21 mouse cellular contexts compared by ENCODE assay signal in genomic region chr2:60710317-60710716, GRCm38 (mm10). TPM values are rescaled to one million over a fixed set of nuclear protein-coding genes. Genes with fewer than 3 reads are reported as not detected.
DNase-seq lines count a peak whose midpoint lies in the region; ATAC-seq and TF ChIP-seq lines count a peak whose summit lies in the region.
"Had no signal": no experiment of that assay in that cellular context is flagged by ENCODE, and none has a peak within 500 bp of the region (broad histone marks: within the 10 kb centered on the region; RNA-seq: fewer than 3 reads in every experiment).

No protein-coding gene starts in this region.

- no peaks in the 10 kb centered on the region for H3K79me2 ChIP-seq in C2C12 (ENCODE audit: control insufficient read depth, insufficient read depth)

- H3K4me2 ChIP-seq in limb, embryonic 13.5 days (replicated peaks): no peak overlapping the region
- H3K4me2 ChIP-seq in stomach, embryonic 15.5 days: no peak overlapping the region
- H3K4me2 ChIP-seq: forebrain, embryonic 15.5 days; heart, embryonic 13.5 days; hindbrain, embryonic 12.5 days had no signal

- no peaks in the 10 kb centered on the region for H3K27me3 ChIP-seq in C2C12 (ENCODE audit: control insufficient read depth, insufficient read depth, insufficient read length)
- no peaks in the 10 kb centered on the region for H3K27me3 ChIP-seq in embryonic facial prominence, embryonic 10.5 days (replicated peaks; ENCODE audit: low read depth, poor library complexity, severe bottlenecking)
- peaks cover 2% of the 10 kb centered on the region; the same call in 1 of the 2 replicates for H3K27me3 ChIP-seq in limb, embryonic 13.5 days
- H3K27me3 ChIP-seq in stomach, embryonic 15.5 days (replicated peaks): no peaks in the 10 kb centered on the region
- H3K27me3 ChIP-seq: forebrain, embryonic 15.5 days; heart, embryonic 13.5 days had no signal

- no peak overlapping the region for H3K27ac ChIP-seq in embryonic facial prominence, embryonic 10.5 days (replicated peaks)
- no peak overlapping the region for H3K27ac ChIP-seq in limb, embryonic 13.5 days
- H3K27ac ChIP-seq in stomach, embryonic 15.5 days: peak overlapping the region; percentile 61
- H3K27ac ChIP-seq: forebrain, embryonic 15.5 days; hindbrain, embryonic 12.5 days had no signal

- no peak overlapping the region for H3K9ac ChIP-seq in limb, embryonic 13.5 days
- H3K9ac ChIP-seq in stomach, embryonic 15.5 days: no peak overlapping the region
- H3K9ac ChIP-seq: forebrain, embryonic 15.5 days; heart, embryonic 13.5 days; hindbrain, embryonic 12.5 days had no signal

- DNase-seq in embryonic facial prominence, embryonic 10.5 days (ENCODE audit: low spot score): peak; percentile 7
- DNase-seq in layer of hippocampus, adult 9-10 months (ENCODE audit: low spot score): no peak
- DNase-seq in layer of hippocampus, adult 18-20 months (ENCODE audit: low spot score in 2 of 2): no peak
- DNase-seq in Muller cell, postnatal 12 days (ENCODE audit: inconsistent ontology term): no peak
- DNase-seq: adrenal gland, postnatal 10 days; cerebellum, adult 18-20 months; cerebellum, adult 9-11 months; cerebellum, postnatal 36 days; gastrocnemius, postnatal 14 days; heart, postnatal 4 days had no signal

- 88% methylated on average over 4 of the region's 4 CpGs for WGBS in embryonic facial prominence, embryonic 10.5 days
- WGBS in limb, embryonic 13.5 days: 75% methylated on average over 4 of the region's 4 CpGs
- WGBS in stomach, embryonic 15.5 days: 80% methylated on average over 4 of the region's 4 CpGs

- ATAC-seq in limb, embryonic 13.5 days (ENCODE audit: low FRiP score, low read depth): peak; percentile 38; the same call in 1 of the 2 replicates
- ATAC-seq in stomach, embryonic 15.5 days (ENCODE audit: insufficient read depth, low FRiP score, low read depth): no peak
- ATAC-seq: CD4-positive, CD25-positive, alpha-beta regulatory T cell, adult 4 months; forebrain, embryonic 15.5 days; hindbrain, embryonic 16.5 days; inflammation-experienced regulatory T-cells, adult 6 months had no signal

- no peak overlapping the region for H3K4me3 ChIP-seq in C2C12 (ENCODE audit: insufficient read depth, poor library complexity, severe bottlenecking)
- H3K4me3 ChIP-seq in embryonic facial prominence, embryonic 10.5 days: no peak overlapping the region
- H3K4me3 ChIP-seq in limb, embryonic 13.5 days: no peak overlapping the region
- no peak overlapping the region for H3K4me3 ChIP-seq in stomach, embryonic 15.5 days (replicated peaks)
- H3K4me3 ChIP-seq: forebrain, embryonic 15.5 days; heart, embryonic 13.5 days; hindbrain, embryonic 12.5 days had no signal

- H3K79me3 ChIP-seq in C2C12 (ENCODE audit: low read depth): no peaks in the 10 kb centered on the region

- no peaks in the 10 kb centered on the region for H3K36me3 ChIP-seq in C2C12 (ENCODE audit: control insufficient read depth, insufficient read depth)
- no peaks in the 10 kb centered on the region for H3K36me3 ChIP-seq in embryonic facial prominence, embryonic 10.5 days (replicated peaks)
- no peaks in the 10 kb centered on the region for H3K36me3 ChIP-seq in limb, embryonic 13.5 days
- no peaks in the 10 kb centered on the region for H3K36me3 ChIP-seq in stomach, embryonic 15.5 days
- H3K36me3 ChIP-seq: forebrain, embryonic 15.5 days; G1E; heart, embryonic 13.5 days; hindbrain, embryonic 12.5 days had no signal

- H3ac ChIP-seq in C2C12 (ENCODE audit: control insufficient read depth, insufficient read length, low read depth): no peak overlapping the region

- H3K9me3 ChIP-seq in embryonic facial prominence, embryonic 10.5 days: no peaks in the 10 kb centered on the region
- no peaks in the 10 kb centered on the region for H3K9me3 ChIP-seq in limb, embryonic 13.5 days
- no peaks in the 10 kb centered on the region for H3K9me3 ChIP-seq in stomach, embryonic 15.5 days
- H3K9me3 ChIP-seq: forebrain, embryonic 15.5 days; G1E; heart, embryonic 13.5 days; hindbrain, embryonic 12.5 days had no signal

- H3K4me1 ChIP-seq in embryonic facial prominence, embryonic 10.5 days: peaks cover 43% of the 10 kb centered on the region
- peaks cover 18% of the 10 kb centered on the region for H3K4me1 ChIP-seq in limb, embryonic 13.5 days
- H3K4me1 ChIP-seq in stomach, embryonic 15.5 days: peaks cover 10% of the 10 kb centered on the region; the same call in 1 of the 2 replicates

- no peak for TF ChIP-seq CTCF in C2C12 (IDR thresholded peaks at IDR 0.05; ENCODE audit: control insufficient read depth, insufficient read depth, insufficient read length)

TF ChIP-seq in C2C12, 6 proteins besides CTCF, POLR2A, EP300 and RAD21:
- peak; percentile 98 for TF ChIP-seq MYOD1 (IDR thresholded peaks at IDR 0.05; ENCODE audit: control insufficient read depth, insufficient read length, low read depth)
- no peak for TF ChIP-seq CEBPB (IDR thresholded peaks at IDR 0.05; ENCODE audit: low read depth)

RNA-seq across cellular contexts. Expression of gene Itgb6, which starts 12.1 kb away (rescaled TPM):
- 0.30 TPM for polyA plus RNA-seq in C2C12 (2012; fragmentation: generic; extraction: Trizol)
- 0.67 and 1.4 TPM in 2 replicates for polyA plus RNA-seq in embryonic facial prominence, embryonic 10.5 days (2016; fragmentation: Nextera tagmentation; extraction: Ambion mirVana)
- 2.8 and 3.1 TPM in 2 replicates for polyA plus RNA-seq in limb, embryonic 13.5 days (2015; fragmentation: Nextera tagmentation; extraction: Ambion mirVana)
- polyA plus RNA-seq in stomach, embryonic 15.5 days (2015; fragmentation: Nextera tagmentation; extraction: Ambion mirVana): 10.1 and 13.2 TPM in 2 replicates
- under 1 TPM in 1 of 2 experiments, not detected in 1; 0.15 TPM for total RNA-seq in layer of hippocampus, adult 18-20 months (2021)
- total RNA-seq: granulocyte monocyte progenitor cell, adult 5-6 weeks had no signal
- polyA plus RNA-seq: forebrain, embryonic 15.5 days; G1E; inflammation-experienced regulatory T-cells, adult 6 months had no signal
